Comparison of ENCODE assay signal across 9 mouse cellular contexts in the genomic region with DNA sequence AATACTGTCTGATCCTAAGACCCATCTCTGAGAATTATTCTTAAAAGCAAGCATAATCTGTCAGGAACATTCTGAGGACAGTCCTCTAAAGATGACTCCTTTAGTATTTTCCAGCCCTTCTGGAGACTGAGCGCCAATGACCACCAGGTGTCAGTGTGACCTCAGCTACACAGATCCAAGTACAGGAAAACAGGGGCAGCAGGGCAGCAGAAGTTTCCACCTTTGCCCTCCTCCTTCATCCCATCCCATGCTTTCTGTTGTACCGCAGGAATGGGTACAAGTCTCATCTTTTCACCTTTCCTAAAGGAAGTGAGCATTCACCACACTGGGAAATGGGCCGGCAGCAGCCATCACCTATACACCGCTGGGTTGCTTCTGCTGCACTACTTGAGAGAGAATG. TPM values are rescaled to one million over a fixed set of nuclear protein-coding genes. Genes with fewer than 3 reads are reported as not detected.
DNase-seq lines count a peak whose midpoint lies in the region; ATAC-seq and TF ChIP-seq lines count a peak whose summit lies in the region.
"Had no signal": no experiment of that assay in that cellular context is flagged by ENCODE, and none has a peak within 500 bp of the region (broad histone marks: within the 10 kb centered on the region; RNA-seq: fewer than 3 reads in every experiment).

No protein-coding gene starts in this region.

- peak; percentile 58 for ATAC-seq in CD4-positive, CD25-positive, alpha-beta regulatory T cell, adult 4 months
- ATAC-seq in Patski: no peak
- no peak for ATAC-seq in activated CD4-positive, CD25-positive, alpha-beta regulatory T cell, adult 4 months

- no peaks in the 10 kb centered on the region for H3K27me3 ChIP-seq in Patski

- POLR2A ChIA-PET in Patski (lab: Charles Lee): no interaction called here

- CTCF ChIA-PET in Patski (lab: Charles Lee): interaction anchor here (1.4 kb wide), 1 partner anchor 222 kb away, joined by 5 read pairs; no protein-coding TSS in a partner anchor

- peak; percentile 7 for DNase-seq in Patski (ENCODE audit: low read depth, low spot score)
- DNase-seq in cerebellum, postnatal 10 days: peak; percentile 84 to 85
- DNase-seq in gastrocnemius, postnatal 25 days: peak; percentile 15
- peak; percentile 64 for DNase-seq in layer of hippocampus, adult 11-12 months (ENCODE audit: low spot score)
- DNase-seq in lung, postnatal 36 days: peak; percentile 74
- DNase-seq in right cerebral cortex, postnatal 10 days (ENCODE audit: low spot score in 2 of 2): peak; percentile 48 to 70

- TF ChIP-seq CTCF in Patski (IDR thresholded peaks at IDR 0.05): peak; percentile 94

- in situ Hi-C loops in Patski (cut with MboI; ENCODE audit: low pct_unique_long_range_greater_than_20kb): loop anchor here (5.0 to 25.0 kb wide), 2 partner anchors 227 to 697 kb away; a partner anchor contains a TSS

RNA-seq across cellular contexts. Expression of a gene that starts 20.7 kb away (rescaled TPM):
- polyA plus RNA-seq in CD4-positive, CD25-positive, alpha-beta regulatory T cell, adult 4 months (2017; shearing (Covaris generic)): under 1 TPM in 1 of 2 experiments, not detected in 1; 0.34 TPM
- not detected for polyA plus RNA-seq in Patski (2021)
- total RNA-seq in gastrocnemius, postnatal 25 days (2021): not detected
- polyA plus RNA-seq in activated CD4-positive, CD25-positive, alpha-beta regulatory T cell, adult 4 months (2017; shearing (Covaris generic)): under 1 TPM in 1 of 2 experiments, not detected in 1; 0.21 TPM
- total RNA-seq: left cerebral cortex, adult 8-10 months had no signal

RNA-seq across cellular contexts. Expression of a gene that starts 50.8 kb away (rescaled TPM):
- not detected for polyA plus RNA-seq in CD4-positive, CD25-positive, alpha-beta regulatory T cell, adult 4 months (2017; shearing (Covaris generic))
- not detected for polyA plus RNA-seq in Patski (2021)
- not detected for total RNA-seq in gastrocnemius, postnatal 25 days (2021)
- polyA plus RNA-seq in activated CD4-positive, CD25-positive, alpha-beta regulatory T cell, adult 4 months (2017; shearing (Covaris generic)): not detected
- total RNA-seq: left cerebral cortex, adult 8-10 months had no signal

Comparison
In these comparisons a context has a peak if more than half of its experiments do, and no peak if none do; other contexts are left out.
1. DNase-seq: peak in every context shown above with its lines; median percentile 84 in cerebellum, postnatal 10 days; 74 in lung, postnatal 36 days; 64 in layer of hippocampus, adult 11-12 months; 59 in right cerebral cortex, postnatal 10 days; 15 in gastrocnemius, postnatal 25 days; 7 in Patski.